Mouse (Mus musculus): ENCODE results near the gene Lmo4. TPM values are rescaled to one million over a fixed set of nuclear protein-coding genes. Genes with fewer than 3 reads are reported as not detected.

The Lmo4 gene
- 21.3 and 24.9 TPM in 2 replicates for polyA plus RNA-seq (2012)

- no peak for TF ChIP-seq GATA1 (IDR thresholded peaks at IDR 0.05; ENCODE audit: low read length)
Measured at GRCm38 (mm10) chr3:144204413-144205311, at the start of gene Lmo4. Gene Lmo4 (minus strand): TSS chr3:144205220.

GRCm38 (mm10) chr3:144254281-144254680 lies 49.3 kb upstream of the Lmo4 start:
- no peak for TF ChIP-seq GATA1 (IDR thresholded peaks at IDR 0.05; ENCODE audit: low read length)

GRCm38 (mm10) chr3:144253018-144253417 lies 48.0 kb upstream of the Lmo4 start:
- no peak for TF ChIP-seq GATA1 (IDR thresholded peaks at IDR 0.05; ENCODE audit: low read length)

- no peak for TF ChIP-seq GATA1 (IDR thresholded peaks at IDR 0.05; ENCODE audit: low read length)
Measured at GRCm38 (mm10) chr3:144252109-144252508, 47.1 kb upstream of the Lmo4 start.

- no peak for TF ChIP-seq GATA1 (IDR thresholded peaks at IDR 0.05; ENCODE audit: low read length)
Measured at GRCm38 (mm10) chr3:144242025-144242673, 37.1 kb upstream of the Lmo4 start.

- no peak for TF ChIP-seq GATA1 (IDR thresholded peaks at IDR 0.05; ENCODE audit: low read length)
Measured at GRCm38 (mm10) chr3:144241161-144241560, 36.1 kb upstream of the Lmo4 start.

GRCm38 (mm10) chr3:144238482-144238881 lies 33.5 kb upstream of the Lmo4 start:
- no peak for TF ChIP-seq GATA1 (IDR thresholded peaks at IDR 0.05; ENCODE audit: low read length)

GRCm38 (mm10) chr3:144232347-144233008 lies 27.5 kb upstream of the Lmo4 start:
- no peak for TF ChIP-seq GATA1 (IDR thresholded peaks at IDR 0.05; ENCODE audit: low read length)

GRCm38 (mm10) chr3:144231931-144232330 lies 26.9 kb upstream of the Lmo4 start:
- no peak for TF ChIP-seq GATA1 (IDR thresholded peaks at IDR 0.05; ENCODE audit: low read length)

- TF ChIP-seq GATA1 (IDR thresholded peaks at IDR 0.05; ENCODE audit: low read length) = no peak
Measured at GRCm38 (mm10) chr3:144231419-144231818, 26.4 kb upstream of the Lmo4 start.

- no peak for TF ChIP-seq GATA1 (IDR thresholded peaks at IDR 0.05; ENCODE audit: low read length)
Measured at GRCm38 (mm10) chr3:144230016-144230415, 25.0 kb upstream of the Lmo4 start.

- TF ChIP-seq GATA1 (IDR thresholded peaks at IDR 0.05; ENCODE audit: low read length) = no peak
Measured at GRCm38 (mm10) chr3:144229312-144229711, 24.3 kb upstream of the Lmo4 start.

- TF ChIP-seq GATA1 (IDR thresholded peaks at IDR 0.05; ENCODE audit: low read length) = no peak
Measured at GRCm38 (mm10) chr3:144225456-144226240, 20.6 kb upstream of the Lmo4 start.

- TF ChIP-seq GATA1 (IDR thresholded peaks at IDR 0.05; ENCODE audit: low read length) = no peak
Measured at GRCm38 (mm10) chr3:144224594-144224993, 19.6 kb upstream of the Lmo4 start.

- no peak for TF ChIP-seq GATA1 (IDR thresholded peaks at IDR 0.05; ENCODE audit: low read length)
Measured at GRCm38 (mm10) chr3:144223377-144224105, 18.5 kb upstream of the Lmo4 start.
